Mouse (Mus musculus) Muller cell, postnatal 12 days (primary cell): ENCODE results near the gene Mvb12b.
A peak's percentile ranks its signal among the peaks of the same experiment; 100 is the strongest.

ENCODE experiments used
- DNase-seq: peaks from one replicate; pipeline ENCODE4 v3.0.0-alpha.2; 2015; ENCODE audit errors: inconsistent ontology term

Mvb12b gene

DNA sequence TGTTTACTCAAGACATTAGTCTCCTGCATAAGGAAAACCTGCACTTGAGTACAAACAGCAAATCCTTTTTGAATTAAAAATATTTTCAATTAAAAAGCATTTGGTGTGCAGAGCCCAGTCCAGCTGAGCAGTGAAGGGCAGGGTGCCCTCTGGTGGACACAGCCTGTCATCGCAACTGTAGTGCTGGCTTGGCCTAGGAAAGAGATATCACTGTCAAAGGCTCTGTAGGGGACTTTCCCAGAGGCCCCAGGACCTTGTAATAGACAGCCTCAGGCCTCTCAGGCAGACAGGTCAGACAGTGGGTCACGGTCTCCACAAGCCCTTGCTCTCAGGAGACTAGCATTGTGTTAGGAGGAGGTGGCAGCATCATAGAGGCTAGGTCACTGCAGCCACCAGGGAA lies 151.0 kb downstream of the Mvb12b start:
- peak; percentile 62 for DNase-seq

DNA sequence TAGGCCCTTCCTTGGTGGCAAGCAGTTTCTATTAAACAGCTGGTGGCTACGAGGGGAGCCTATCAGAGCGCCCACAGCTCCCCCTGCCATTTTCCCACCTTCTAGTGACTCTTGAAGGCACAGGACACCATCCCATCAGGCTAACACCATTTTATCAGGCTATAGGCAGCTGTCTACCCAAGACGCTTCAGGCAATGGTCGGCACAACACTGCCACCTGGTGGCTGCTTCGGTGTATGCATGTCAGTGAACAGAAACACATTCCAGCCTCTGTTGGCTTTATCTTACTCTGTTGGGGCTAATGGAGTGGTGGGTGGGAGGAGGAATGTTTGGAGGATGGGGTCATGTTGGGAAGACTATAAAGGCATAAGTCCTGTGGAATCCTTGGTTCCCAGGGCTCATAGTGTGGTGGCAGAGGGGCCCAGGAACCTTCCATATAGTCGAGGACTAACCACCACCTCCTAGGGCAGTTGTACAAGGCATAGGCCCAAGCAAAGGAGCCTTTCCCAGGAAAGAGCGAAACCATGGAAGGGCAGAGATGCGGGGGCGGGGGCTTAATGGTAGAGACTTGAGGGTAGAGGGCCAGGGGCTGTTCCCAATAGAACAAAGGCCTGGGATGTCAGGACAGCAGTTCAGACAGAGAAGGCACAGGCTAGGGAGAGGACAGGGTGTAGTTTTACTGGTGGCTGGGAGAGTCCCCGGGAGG lies 152.8 kb downstream of the Mvb12b start:
- peak; percentile 55 for DNase-seq

DNA sequence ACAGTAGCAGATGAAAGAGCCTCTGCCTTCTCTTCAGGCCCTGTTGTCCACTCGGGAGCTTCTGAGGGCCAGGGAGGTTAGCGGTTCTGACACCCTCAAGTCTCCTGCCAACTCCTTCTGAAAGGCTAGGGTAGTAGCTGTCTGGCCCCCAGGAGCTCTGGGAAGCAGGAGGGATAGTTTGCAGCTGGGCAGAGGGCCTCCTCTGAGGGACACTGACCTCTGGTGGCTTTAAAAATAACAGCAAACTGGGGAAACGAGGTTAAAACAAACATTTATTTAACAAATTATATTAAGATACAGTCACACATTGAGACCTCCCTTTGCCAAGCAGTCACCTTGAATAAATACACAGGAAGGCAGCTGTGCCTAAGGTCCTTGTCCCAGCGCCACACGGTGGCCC lies 158.0 kb downstream of the Mvb12b start:
- DNase-seq = no peak

DNA sequence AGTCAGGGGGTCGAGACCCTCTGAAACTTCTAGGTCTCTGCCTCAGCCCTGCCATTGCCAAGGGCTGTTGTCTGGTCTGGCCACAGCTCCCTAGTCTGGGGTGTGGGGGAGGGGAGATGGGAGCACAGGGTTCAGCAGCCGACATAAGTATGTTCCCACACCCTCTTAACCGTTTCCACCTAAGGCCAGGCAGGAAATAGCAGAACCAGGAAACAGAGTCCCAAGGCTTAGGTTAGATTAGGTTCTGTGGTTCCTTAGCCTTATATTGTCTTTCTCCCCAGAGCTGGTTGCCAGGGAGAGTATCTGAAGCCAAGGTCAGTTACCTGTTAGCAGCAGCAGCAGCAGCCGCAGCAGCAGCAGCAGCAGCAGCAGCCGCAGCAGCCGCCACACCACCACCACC lies 160.5 kb downstream of the Mvb12b start:
- no peak for DNase-seq

DNA sequence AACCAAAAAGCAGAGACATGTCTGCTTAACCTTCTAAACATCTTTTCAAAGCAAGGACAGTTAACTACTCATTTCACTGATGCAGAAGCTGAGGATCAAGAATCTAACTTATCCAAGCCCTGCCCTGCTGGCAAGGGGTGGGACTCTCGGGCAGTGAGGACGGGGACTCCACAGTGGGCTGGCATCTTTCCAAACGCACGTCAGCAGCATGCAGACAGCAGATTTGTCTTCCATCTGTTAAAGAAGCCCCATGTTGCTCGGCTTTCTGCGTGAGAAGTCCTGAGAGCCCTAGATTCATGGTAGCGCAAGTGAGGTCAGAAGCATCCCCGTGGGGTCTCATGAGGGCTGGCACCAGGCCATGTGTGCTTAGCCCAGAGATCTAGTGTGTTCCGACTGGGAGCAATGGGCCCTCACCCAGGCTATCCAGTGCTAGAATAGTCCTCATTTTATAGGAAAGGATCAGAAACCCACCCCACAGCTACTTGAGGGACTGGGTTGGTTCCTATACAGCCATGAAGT lies 167.3 kb downstream of the Mvb12b start:
- no peak for DNase-seq

DNA sequence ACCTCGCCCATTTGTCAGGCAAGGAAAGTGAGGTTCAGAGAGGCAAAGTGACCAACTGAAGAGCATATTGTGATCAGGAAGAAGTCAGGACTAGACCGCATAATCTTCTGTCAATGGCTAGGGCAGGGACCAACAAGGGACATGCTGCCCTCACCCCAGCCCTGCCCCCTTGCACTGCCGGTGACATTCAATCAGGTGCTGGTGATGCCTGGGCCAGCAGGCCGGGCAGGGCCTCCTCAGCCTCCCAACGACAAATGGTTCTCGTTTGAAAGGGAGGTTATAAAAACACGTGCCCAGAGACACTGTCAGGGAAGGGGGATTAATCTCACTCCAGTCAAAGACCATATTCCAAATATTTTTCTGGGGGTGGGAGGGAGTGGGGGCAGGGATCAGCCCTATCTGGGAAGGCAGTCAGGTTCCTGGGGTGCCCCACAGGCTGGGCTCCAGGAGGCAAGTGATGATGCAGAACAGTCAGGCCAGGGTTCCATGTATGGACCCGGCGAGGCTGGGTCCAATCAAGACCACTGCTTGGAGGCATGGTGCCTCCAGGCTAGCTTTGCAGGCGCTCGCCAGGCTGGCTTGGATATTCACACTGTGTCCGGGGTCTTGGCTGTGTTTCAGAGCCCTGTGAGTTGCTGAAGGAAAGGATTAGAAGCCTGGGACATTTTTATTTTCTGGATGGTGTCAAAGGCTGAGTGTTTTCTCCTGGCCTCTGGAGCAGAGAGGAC lies 168.2 kb downstream of the Mvb12b start:
- no peak for DNase-seq

DNA sequence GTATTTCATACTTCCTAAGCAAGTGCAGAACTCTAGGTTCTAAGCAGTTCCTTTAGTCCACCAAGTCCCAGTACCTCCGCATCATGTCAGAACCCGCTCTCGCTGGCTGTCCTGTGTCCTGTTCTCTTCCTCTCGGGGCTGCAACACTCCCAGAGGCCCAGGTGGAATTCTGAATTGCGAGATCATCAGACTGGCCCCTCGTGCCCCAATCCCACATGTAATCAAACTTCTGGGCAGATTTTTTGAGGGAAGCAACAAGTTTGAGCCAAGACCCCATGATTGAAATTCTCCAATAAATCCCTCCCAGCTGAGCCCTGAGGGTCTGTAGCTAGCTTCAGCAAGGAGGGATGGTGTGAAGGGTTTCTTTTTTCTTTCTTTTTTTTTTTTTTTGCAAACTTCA lies 169.2 kb downstream of the Mvb12b start:
- DNase-seq = no peak

DNA sequence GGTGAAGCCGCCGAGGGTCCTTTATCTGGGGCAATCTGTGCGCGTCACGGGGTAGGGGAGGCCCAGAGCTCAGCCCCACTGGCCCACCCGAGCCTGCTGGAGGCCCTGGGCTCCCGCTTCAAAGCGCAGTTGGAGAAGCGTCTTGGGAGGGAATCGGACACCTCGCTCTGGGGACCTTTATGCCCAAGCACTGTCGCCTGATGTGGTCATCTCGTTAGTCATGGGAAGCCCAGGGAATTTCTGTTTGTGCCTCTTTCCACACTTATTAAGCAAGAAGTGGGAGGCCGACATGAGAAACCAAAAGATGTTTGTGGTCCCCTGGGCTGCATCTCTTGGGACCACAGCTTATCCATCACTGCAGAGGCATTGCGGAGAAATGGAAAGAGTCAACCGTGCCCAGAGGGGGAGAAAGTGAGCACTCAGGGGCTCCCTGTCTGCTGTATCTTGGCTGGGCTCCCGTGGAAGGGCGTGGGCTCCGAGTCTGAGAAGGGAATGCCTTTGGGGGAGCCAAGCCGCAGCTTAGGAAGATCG lies 169.9 kb downstream of the Mvb12b start:
- DNase-seq = peak; percentile 64

DNA sequence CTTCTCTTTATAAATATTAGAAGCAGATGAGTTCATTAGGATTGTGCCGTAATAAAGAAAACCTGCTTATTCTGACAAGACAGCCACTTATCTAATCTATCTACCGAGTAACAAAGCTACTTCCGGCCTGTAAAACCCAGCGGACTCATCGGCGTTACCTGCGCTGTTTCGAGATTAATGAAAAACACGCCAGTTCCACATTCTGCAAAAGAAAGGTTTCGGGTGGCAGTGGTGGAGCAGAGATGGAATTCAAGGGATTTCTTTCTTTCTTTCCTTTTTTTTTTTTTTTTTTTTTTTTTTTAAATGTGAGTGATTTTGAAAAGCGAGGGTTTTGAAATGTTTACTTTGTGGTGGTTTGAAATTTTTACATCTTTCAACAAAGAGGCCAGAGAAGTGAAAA lies 170.4 kb downstream of the Mvb12b start:
- DNase-seq = peak; percentile 42

DNA sequence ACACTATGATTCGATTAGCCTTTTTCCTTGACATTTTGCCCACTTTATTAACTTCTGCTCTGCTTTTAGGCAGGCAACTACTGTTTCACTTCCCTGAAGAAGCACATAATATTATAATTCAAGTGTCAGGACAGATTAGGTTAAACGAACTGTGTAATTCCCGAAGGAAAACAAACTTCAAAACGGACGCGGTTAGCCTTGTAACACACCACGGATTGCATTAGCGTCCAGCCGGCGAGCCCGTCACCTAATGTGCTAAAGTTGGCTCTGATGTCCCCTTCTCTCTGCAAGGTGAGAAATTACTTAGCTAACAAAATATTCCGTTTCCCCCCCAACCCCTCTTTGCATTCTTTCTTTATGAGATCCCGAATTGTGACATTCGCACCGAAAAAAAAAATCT lies 170.9 kb downstream of the Mvb12b start:
- peak; percentile 49 for DNase-seq

DNA sequence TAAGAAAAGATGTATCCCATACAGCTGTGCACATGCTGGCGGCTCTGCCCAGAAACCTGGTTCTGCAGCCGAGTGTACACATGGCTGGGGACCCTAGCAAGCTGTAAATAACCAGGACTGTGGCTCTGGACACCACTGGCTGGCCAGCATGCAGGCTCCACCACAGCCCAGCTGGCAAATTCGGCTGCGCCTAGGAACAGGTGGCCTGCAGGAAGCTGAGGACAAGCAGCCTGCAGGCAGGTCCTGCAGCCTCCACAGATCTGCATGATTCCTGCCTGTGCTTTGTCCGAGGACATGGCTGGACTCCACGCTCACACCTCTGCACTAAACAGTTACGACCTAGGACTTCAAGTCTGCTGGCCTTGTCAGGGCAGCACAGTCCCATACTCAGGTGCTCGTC lies 172.8 kb downstream of the Mvb12b start:
- DNase-seq = no peak

DNA sequence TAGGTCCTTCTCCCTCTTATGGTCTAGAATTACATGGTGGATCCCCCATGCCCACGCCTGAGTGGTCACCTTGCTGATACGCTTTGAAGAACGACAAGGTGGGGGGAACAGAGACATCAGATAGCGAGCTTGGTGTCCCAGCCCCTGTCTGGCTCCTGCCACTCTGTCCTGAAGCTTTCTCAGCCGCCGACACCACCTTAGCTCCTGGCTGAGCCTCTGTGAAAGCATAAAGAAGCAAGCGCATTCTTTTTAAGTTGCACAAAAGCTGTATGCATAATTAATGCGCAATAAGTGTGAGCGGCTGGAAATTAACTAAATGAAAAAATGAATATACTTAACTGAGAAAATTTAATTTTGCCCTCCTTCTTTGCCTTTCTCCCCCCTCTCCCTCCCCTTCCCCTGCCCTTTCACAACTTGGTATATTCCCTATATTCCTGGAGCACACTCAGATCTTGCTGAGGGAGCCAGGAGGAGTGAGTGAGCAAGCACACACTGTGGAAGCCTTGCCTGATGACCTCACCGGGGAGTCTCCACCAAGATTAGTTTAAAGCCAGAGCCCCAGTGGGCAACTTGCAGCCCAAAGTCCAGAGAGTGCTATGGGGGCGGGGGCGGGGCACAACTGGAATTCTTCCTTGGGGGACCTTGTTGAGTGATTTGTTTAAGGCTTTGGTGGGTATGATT lies 174.0 kb downstream of the Mvb12b start:
- DNase-seq = no peak

DNA sequence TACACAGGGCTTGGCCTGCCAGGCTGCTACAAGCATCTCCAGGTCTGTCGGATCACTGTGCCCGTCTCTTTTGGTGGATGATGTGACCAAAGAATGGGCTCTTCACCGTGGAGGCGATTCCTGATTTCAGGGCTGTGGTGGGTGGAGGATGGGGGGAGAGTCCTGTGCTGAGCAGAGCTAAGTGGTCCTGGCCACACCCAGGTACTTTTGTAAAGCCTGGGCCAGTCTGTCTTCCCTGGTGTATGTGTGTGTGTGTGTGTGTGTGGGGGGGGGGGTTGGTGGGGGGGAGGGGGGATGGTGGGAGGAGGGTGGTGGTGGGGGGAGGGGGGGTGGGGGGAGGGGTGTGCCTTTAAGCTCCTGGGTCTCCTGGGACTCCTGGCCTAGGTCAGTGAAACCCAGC lies 174.9 kb downstream of the Mvb12b start:
- no peak for DNase-seq

DNA sequence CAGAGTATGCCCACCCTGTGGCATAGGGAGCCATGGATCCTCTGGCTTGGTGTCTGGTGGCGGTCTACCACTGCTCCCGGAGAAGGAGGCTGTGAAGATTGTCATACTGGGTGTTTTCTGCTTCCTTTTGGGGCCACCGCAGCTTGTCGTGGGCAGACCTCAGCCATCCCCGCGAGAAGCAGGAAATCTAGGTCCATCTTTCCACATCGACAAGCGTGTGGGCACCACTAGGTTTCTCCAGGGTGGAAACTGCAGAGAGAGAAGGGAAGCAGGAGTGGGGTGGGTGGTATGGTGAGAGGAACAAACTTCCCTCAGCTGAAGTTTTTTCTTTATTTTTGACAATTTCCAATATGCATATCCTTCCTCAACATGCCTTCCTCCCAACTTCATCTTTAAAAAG lies 178.9 kb downstream of the Mvb12b start:
- DNase-seq = no peak

DNA sequence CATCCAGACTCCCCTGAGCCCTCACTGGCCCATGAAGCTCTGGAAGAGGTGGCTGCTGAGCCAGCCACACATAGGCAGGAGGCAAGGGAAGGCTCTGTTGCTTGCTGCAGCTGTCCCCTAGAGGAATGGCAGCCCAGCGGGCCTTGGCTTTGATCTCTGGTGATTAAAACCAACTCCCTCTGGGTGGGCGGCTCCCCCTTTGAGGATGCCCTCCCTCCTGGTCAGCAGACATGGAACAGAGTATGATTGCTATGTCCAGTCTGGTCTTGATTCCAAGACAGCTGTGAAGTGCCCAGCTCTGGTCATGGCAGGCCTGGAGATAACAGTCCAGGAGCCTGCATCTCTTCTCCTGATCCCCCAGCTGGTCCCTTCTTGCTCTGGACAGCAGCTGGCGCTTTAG lies 179.7 kb downstream of the Mvb12b start:
- DNase-seq = no peak

DNA sequence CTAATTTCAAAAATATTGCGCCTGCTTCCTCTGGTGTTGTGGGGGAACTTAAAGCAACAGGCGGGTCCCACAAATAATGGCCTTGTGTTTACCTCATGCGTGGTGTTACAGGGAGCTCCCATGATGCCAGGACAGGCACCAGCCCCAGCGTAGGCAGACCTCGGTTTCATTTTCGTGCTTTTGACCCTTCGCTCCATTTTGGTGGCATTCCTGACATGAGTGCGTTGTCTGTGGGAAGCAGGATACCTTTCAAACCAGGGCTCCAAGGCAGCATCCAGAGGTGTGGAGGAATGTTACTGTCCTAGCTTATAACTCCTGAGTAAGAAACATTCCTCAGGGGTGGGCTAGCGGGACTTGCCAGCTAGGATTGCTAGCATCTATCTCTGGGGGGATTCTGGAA lies 181.3 kb downstream of the Mvb12b start:
- DNase-seq = no peak

DNA sequence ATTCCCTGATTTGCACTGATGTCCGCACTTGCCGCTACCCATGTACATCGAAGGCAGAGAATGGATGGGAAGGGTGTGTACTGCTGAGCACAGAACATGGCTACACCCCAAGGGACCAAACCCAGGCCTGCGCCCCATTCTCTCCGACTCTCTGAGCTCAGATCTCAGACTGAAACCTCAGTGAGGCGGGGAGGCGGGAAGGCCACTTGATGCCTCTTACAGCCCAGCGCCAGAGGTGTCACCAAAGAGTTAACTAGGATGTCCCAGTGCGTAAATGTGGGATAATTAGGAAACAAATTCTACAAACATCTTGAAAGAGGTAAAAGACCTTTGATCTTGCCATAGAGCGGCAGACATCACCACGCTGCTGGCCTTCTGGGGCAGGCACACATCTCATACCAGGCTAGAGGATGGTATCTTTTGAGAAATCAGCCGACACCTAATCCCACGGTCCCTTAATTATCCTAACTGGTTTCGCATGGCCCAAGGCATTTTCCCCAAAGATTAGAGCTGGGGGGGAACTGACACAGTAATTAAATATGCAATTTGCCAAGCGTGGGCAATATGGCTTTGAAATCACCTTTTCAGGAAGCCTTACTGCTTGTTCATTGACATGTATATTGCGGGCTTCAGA lies 181.9 kb downstream of the Mvb12b start:
- DNase-seq = no peak

DNA sequence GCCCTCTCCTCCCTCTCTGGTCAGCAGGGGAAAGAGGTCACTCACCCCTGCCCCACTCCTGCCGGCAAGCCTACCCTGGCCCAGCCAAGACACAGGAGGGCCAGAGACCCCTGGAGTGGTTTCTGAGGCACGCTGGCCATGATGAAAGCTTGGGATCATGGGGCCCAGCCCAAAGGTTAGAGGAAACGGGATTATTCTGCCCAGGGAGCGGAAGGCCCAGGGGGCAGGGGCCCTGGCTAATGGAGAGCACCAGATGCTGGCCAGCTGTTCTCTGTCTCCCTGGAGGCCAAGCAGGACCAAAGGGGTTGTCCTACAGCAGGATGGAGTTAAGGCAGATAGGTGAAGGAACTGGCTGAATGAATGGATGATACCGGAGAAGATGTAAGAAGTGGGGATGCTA lies 184.5 kb downstream of the Mvb12b start:
- DNase-seq = no peak

DNA sequence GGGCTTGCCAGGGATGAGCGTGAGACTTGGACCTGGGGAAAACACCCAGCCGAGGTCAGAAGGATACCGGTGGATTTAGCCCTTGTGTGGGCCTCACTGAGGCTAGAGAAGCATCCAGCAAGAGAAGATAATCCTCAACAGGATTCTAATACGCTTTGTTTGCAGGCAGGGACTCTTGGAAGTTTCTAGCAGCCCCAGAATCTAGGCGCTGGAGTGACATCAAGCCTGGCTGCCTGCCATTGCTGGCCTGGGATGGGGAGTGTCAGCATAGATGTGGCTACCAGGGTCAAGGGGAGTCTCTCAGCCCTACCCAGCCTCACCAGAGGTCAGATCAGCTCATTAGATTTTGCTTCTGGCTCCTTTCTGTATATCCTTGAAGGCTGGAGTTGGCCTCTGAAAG lies 185.0 kb downstream of the Mvb12b start:
- peak; percentile 42 for DNase-seq

DNA sequence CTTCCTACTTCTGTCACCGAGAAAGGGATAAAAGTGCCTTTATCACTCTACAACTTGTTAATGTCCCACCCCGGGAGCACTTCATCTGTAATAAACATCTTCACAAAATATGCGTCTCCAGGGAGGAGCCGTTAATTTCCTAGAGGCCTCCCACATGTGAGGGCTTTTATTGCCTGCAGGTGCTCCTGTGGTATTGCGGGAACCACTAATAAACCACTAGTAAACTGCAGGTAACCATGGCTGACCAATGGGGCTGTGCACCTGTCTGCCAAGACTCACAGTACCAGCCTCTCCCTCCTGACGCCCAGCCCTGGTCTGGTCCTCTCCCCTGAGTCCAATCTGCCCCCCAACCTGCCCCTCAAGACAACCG lies 186.3 kb downstream of the Mvb12b start:
- no peak for DNase-seq

DNA sequence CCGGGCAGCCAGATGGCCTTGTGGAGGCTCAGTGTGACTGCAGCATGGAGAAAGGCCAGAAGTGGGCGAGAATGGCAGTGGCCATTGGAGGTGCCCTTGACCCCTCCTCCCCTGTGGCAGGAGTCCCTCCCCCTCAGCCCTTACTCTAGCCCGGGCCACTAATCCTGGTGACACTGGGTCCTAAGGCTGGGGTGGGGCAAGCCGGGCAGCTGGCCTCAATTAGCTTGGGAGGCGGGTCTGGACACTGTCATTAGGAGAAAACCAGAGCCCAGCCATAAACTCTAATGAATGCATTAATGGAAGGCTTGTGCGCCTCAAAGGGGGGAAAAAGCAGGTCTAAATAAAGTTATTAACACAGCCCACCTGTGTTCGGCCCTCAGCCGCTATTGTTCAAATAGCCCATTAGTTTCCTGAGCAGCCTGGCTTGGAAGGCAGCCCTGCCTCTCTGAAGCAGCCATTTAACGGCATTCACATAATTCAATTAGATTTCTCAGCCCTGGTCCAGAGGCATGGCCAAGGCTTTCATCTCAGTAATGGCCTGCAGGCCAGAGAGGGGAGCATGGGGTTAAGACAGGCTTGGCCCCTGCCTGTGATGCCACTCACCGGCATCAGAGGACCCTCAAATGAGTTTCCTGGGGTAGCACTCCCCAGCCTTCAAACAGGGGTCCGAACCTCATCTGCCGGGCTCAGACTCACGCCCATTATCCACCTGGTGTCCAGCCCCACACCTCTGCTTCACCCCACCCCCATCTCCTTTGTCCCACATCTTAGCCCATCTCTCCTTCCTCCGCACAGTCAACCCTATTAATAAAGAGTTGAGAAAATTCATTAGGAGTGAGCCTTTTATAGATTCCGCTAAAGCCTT lies 186.9 kb downstream of the Mvb12b start:
- DNase-seq = peak; percentile 54
